Mouse (Mus musculus) embryonic fibroblast, embryonic 13.5 days (primary cell): ENCODE data around the gene Rhbdd1.

ENCODE experiments used
- CTCF ChIP-seq: IDR thresholded peaks from 2 replicates; pipeline ENCODE4 v1.5.1; 2011; ENCODE audit warnings: mild to moderate bottlenecking, control low read depth, low read length, moderate library complexity, borderline replicate concordance; ENCODE audit not compliant: insufficient read depth
- POLR2A ChIP-seq: IDR thresholded peaks from 2 replicates; pipeline ENCODE4 v1.6.1; 2011; ENCODE audit warnings: low read depth, mild to moderate bottlenecking, control low read depth, low read length, moderate library complexity

DNA sequence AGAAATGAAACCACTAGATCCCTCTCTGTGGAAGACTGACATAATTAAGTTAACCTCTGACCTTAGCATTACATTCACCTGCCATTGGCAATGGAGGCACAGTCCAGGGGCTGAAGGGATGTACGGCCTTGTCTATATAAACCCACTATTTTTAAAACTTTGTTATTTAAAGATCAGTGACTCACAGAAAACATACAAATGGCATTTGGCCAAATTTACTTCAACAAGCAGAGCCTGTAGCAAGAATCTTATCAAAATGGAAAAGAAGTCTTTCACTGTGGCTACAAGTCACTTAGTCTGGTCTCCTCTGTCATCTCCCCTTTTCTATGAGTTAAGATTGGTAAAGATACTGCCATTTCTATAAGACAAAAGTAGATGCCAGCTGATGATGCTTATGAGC lies 36.5 kb upstream of the Rhbdd1 start:
- no peak for TF ChIP-seq CTCF
- no peak for TF ChIP-seq POLR2A
